Mouse (Mus musculus) heart, adult 2 months (tissue): ENCODE results near the gene Slc45a1. TPM values are rescaled to one million over a fixed set of nuclear protein-coding genes. Genes with fewer than 3 reads are reported as not detected.

Source experiments
- DNase-seq, 2 experiments: peaks; one replicate each; pipeline ENCODE4 v3.0.0; 2021
- H3K27ac ChIP-seq: fragments of 200-600 bp; 2 replicates; pipeline ENCODE4 v1.8.1; 2022
- H3K27me3 ChIP-seq: fragments of 200-500 bp; 2 replicates; pipeline ENCODE4 v1.6.1; 2012; ENCODE audit warnings: mild to moderate bottlenecking, low read length, inconsistent platforms, mixed read lengths; ENCODE audit not compliant: control insufficient read depth, insufficient read depth
- H3K36me3 ChIP-seq: fragments of 200-500 bp; 2 replicates; pipeline ENCODE4 v1.6.1; 2012; ENCODE audit warnings: low read length, inconsistent platforms; ENCODE audit not compliant: control insufficient read depth, insufficient read depth
- H3K4me1 ChIP-seq: fragments of 200-500 bp; 2 replicates; pipeline ENCODE4 v1.6.1; 2011; ENCODE audit warnings: low read length; ENCODE audit not compliant: control insufficient read depth, insufficient read depth
- H3K4me3 ChIP-seq: fragments of 200-600 bp; 2 replicates; pipeline ENCODE4 v1.8.1; 2022
- H3K79me2 ChIP-seq: fragments of 200-500 bp; replicated peaks from 2 replicates; pipeline ENCODE4 v1.6.1; 2012; ENCODE audit warnings: mild to moderate bottlenecking, inconsistent platforms, low read length, moderate library complexity, mixed read lengths; ENCODE audit not compliant: control insufficient read depth, insufficient read depth
- H3K9ac ChIP-seq: fragments of 200-500 bp; 2 replicates; pipeline ENCODE4 v1.6.1; 2012; ENCODE audit warnings: low read depth, mild to moderate bottlenecking, control low read depth, inconsistent platforms, low read length, mixed read lengths
- CTCF ChIP-seq: fragments of 200-600 bp; IDR thresholded peaks from 2 replicates; pipeline ENCODE4 v1.8.1; 2022; ENCODE audit warnings: antibody characterized with exemption, mild to moderate bottlenecking, moderate library complexity
- EP300 ChIP-seq: fragments of 200-500 bp; IDR thresholded peaks from 2 replicates; pipeline ENCODE4 v1.6.1; 2011; ENCODE audit warnings: low read depth, low read length, control low read depth; ENCODE audit not compliant: insufficient read depth
- POLR2A ChIP-seq: fragments of 200-500 bp; IDR thresholded peaks from 2 replicates; pipeline ENCODE4 v1.6.1; 2011; ENCODE audit warnings: mild to moderate bottlenecking, low read depth, low read length, control low read depth; ENCODE audit not compliant: insufficient read depth
- WGBS: fragments of 180-500 bp; shearing (Covaris S2); methylation state at CpG from one replicate; pipeline ENCODE4 v1.1.7; 2018; 5-methylcytosine and 5-hydroxymethylcytosine counted together
- intact Hi-C: fragments of 180-260 bp; cut with DNase I; formaldehyde crosslinking; loops from one replicate; pipeline ENCODE4 v1.15.1; 2025
- polyA plus RNA-seq: library from polyadenylated mRNA; depleted of rRNA; stranded (reverse); fragments of >200 nt; gene quantifications from 2 replicates; pipeline ENCODE4 v1.2.3, GENCODE M21; 2012; rRNA removed
- total RNA-seq, 2 experiments: library from RNA; stranded (reverse); gene quantifications; 2 replicates each; pipeline ENCODE4 v1.2.3; 2021

Gene Slc45a1
- total and polyA plus RNA-seq, 3 experiments, result not detected

GRCm38 (mm10) chr4:150582966-150583776 lies 68.8 kb downstream of the Slc45a1 start:
- DNase-seq, result peak; percentile 75 to 87
- intact Hi-C loops, result no loop called here
- H3K27ac ChIP-seq, result peak overlapping the region; percentile 68
- TF ChIP-seq CTCF, result no peak
- TF ChIP-seq EP300, result peak; percentile 100
- TF ChIP-seq POLR2A, result peak; percentile 67
- H3K4me3 ChIP-seq, result peak overlapping the region; percentile 4; the same call in 1 of the 2 replicates
- 5% methylated on average over 13 of the region's 13 CpGs for WGBS
- H3K27me3 ChIP-seq, result no peaks in the 10 kb centered on the region
- peaks cover 42% of the 10 kb centered on the region for H3K4me1 ChIP-seq
- peak overlapping the region; percentile 49 for H3K9ac ChIP-seq
- H3K36me3 ChIP-seq, result peaks cover 39% of the 10 kb centered on the region
- H3K79me2 ChIP-seq, result peaks cover 16% of the 10 kb centered on the region

- no peak for DNase-seq
- Histone ChIP-seq H3K9ac (peak overlapping the region; percentile 47), H3K4me3 (no peak overlapping the region), H3K27me3 (no peaks in the 10 kb centered on the region), H3K36me3 (peaks cover 30% of the 10 kb centered on the region), H3K27ac (peak overlapping the region; percentile 68), H3K4me1 (peaks cover 38% of the 10 kb centered on the region), H3K79me2 (peaks cover 14% of the 10 kb centered on the region)
- TF ChIP-seq POLR2A (no peak), EP300 (no peak), CTCF (no peak)
- WGBS, result 41% methylated on average over 10 of the region's 10 CpGs
- intact Hi-C loops, result no loop called here
These were observed 69.8 kb downstream of the Slc45a1 start for GRCm38 (mm10) chr4:150581931-150582723.

Other genes starting within 250 kb of the Slc45a1 start
- gene Errfi1, start 201.7 kb upstream of the Slc45a1 start, total RNA-seq, result 10 to 100 TPM; 22.1 to 44.1 TPM
- 21.3 and 22.5 TPM in 2 replicates for gene Errfi1, start 201.7 kb upstream of the Slc45a1 start, polyA plus RNA-seq